Mouse (Mus musculus): ENCODE measurements at regions not wholly inside any gene's neighbourhood (a gene's known extent, or its start where the extent isn't known, plus 50 kb on each side); places are given as distances from the start of the nearest gene placed in this dataset.

DNA sequence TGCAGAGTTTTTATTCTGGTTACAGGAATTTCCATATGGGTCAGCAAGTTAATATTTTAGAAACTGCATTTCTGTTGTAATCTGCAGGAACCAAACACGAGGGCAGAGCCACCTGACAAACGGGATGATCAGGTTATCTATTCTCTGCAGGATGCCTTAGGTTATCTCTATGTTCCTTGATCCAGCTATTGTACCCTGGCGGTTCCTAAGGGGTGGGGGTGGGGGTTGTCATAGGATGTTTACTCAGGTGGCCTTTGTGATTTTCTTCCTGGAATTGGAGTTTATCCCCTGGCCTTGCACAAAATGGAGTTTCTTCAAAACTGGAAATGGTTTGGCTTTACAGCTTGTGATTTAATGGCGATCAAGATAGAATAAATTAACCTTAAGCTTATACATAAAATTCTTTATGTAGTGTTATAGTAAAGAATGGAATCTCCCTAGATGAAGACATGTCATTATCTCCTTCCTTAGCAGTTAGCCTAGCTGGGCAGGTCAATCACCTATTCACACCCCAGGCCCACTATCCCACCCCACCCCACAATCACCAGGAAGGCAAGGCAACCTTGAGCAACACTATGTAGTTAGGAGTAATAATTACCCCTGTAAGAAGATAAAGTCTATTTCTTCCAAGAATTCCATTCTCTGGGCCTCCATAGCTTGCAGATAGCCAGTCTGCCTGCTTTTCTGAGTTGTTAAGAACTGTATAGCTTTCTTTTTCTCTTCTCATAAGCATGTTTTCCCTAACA, 192.3 kb upstream of the B430218F22Rik start:
- no peaks in the 10 kb centered on the region for H3K27me3 ChIP-seq (ENCODE audit: control insufficient read depth, insufficient read depth, low read length)
- no peak for ATAC-seq (ENCODE audit: low FRiP score, low TSS enrichment)
- H3K9me3 ChIP-seq (ENCODE audit: control insufficient read depth, low read length): no peaks in the 10 kb centered on the region
- no peaks in the 10 kb centered on the region for H3K4me1 ChIP-seq (ENCODE audit: control insufficient read depth, insufficient read depth, low read length)
- 70% methylated on average over 4 of the region's 4 CpGs for WGBS
- no peaks in the 10 kb centered on the region for H3K36me3 ChIP-seq (ENCODE audit: control insufficient read depth, insufficient read depth, low read length)
- H3K4me3 ChIP-seq (replicated peaks; ENCODE audit: low read depth, low read length): no peak overlapping the region
- H3K27ac ChIP-seq (replicated peaks; ENCODE audit: low read depth, low read length): no peak overlapping the region
- no peak overlapping the region for H3K9ac ChIP-seq (replicated peaks; ENCODE audit: low read length)
- H3K4me2 ChIP-seq (ENCODE audit: low read length): no peak overlapping the region
- no peak for DNase-seq

- no peak for DNase-seq
- no peaks in the 10 kb centered on the region for H3K9me3 ChIP-seq (ENCODE audit: control insufficient read depth, low read length)
Measured at GRCm38 (mm10) chr13:118208146-118208545, 178.3 kb upstream of the B430218F22Rik start.

DNA sequence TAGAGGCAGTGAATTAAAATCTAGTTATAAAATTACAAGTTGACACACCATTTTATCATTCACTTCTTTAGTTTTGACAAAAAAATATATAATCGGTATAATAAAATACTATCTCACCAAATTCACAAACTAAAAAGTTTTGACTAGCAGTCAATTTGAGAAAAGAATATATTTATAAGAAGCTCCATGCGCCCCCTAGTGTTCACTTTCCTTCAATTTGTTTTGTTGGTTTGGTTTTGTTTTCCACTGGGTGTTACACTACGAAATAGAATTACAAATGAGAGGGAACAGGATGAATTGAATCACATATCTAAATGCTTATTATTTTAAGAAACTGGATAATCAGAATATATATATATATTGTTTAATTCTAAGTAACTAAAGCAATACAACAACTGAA, 159.1 kb upstream of the B430218F22Rik start:
- DNase-seq (peak; percentile 87), ATAC-seq (ENCODE audit: low FRiP score, low TSS enrichment) (no peak)
- H3K27me3 ChIP-seq (ENCODE audit: control insufficient read depth, insufficient read depth, low read length): no peaks in the 10 kb centered on the region
- H3K4me3 ChIP-seq (replicated peaks; ENCODE audit: low read depth, low read length): no peak overlapping the region
- H3K27ac ChIP-seq (replicated peaks; ENCODE audit: low read depth, low read length): no peak overlapping the region
- H3K9me3 ChIP-seq (ENCODE audit: control insufficient read depth, low read length): no peaks in the 10 kb centered on the region
- no peak overlapping the region for H3K4me2 ChIP-seq (ENCODE audit: low read length)
- no peaks in the 10 kb centered on the region for H3K36me3 ChIP-seq (ENCODE audit: control insufficient read depth, insufficient read depth, low read length)
- no peak overlapping the region for H3K9ac ChIP-seq (replicated peaks; ENCODE audit: low read length)
- WGBS: 27% methylated on average over 3 of the region's 3 CpGs
- no peaks in the 10 kb centered on the region for H3K4me1 ChIP-seq (ENCODE audit: control insufficient read depth, insufficient read depth, low read length)

More at GRCm38 (mm10) chr13:118208146-118208545, 178.3 kb upstream of the B430218F22Rik start:
- no peak overlapping the region for H3K4me2 ChIP-seq (ENCODE audit: low read length)
- H3K36me3 ChIP-seq (ENCODE audit: control insufficient read depth, insufficient read depth, low read length): no peaks in the 10 kb centered on the region
- H3K9ac ChIP-seq (replicated peaks; ENCODE audit: low read length): no peak overlapping the region
- H3K4me3 ChIP-seq (replicated peaks; ENCODE audit: low read depth, low read length): no peak overlapping the region
- H3K4me1 ChIP-seq (ENCODE audit: control insufficient read depth, insufficient read depth, low read length): no peaks in the 10 kb centered on the region
- no peaks in the 10 kb centered on the region for H3K27me3 ChIP-seq (ENCODE audit: control insufficient read depth, insufficient read depth, low read length)
- ATAC-seq (ENCODE audit: low FRiP score, low TSS enrichment): no peak
- H3K27ac ChIP-seq (replicated peaks; ENCODE audit: low read depth, low read length): no peak overlapping the region

- no peak overlapping the region for H3K9ac ChIP-seq (replicated peaks; ENCODE audit: low read length)
- WGBS: 77% methylated on average over 1 of the region's 1 CpGs
- peak; percentile 35 for DNase-seq
Measured at GRCm38 (mm10) chr13:118237968-118238367, 148.5 kb upstream of the B430218F22Rik start.

DNA sequence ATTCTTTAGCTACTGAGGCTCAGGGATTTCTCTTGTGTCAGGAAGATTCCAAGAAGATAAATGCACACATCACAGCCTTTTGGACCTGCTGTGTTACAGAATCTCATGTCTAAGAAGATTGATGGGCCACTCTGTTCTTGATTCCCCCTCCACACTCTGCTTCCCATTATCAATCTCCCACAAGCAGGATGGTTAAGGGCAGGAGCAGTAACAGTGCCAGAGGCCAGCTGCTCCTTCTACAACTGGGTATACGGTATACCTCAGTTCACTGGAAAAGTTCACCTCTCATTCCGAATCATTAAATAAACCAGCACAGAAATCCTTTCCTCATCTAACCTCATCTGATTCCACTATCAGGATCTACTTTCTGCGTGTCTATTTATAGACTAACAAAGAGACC, 141.8 kb upstream of the B430218F22Rik start:
- Histone ChIP-seq H3K27ac (replicated peaks; ENCODE audit: low read depth, low read length) (no peak overlapping the region), H3K36me3 (ENCODE audit: control insufficient read depth, insufficient read depth, low read length) (no peaks in the 10 kb centered on the region), H3K27me3 (ENCODE audit: control insufficient read depth, insufficient read depth, low read length) (no peaks in the 10 kb centered on the region), H3K4me1 (ENCODE audit: control insufficient read depth, insufficient read depth, low read length) (no peaks in the 10 kb centered on the region), H3K9ac (replicated peaks; ENCODE audit: low read length) (no peak overlapping the region), H3K9me3 (ENCODE audit: control insufficient read depth, low read length) (no peaks in the 10 kb centered on the region), H3K4me3 (replicated peaks; ENCODE audit: low read depth, low read length) (no peak overlapping the region), H3K4me2 (ENCODE audit: low read length) (no peak overlapping the region)
- DNase-seq (no peak), ATAC-seq (ENCODE audit: low FRiP score, low TSS enrichment) (no peak)
- WGBS: 89% methylated on average over 3 of the region's 3 CpGs

More at GRCm38 (mm10) chr13:118237968-118238367, 148.5 kb upstream of the B430218F22Rik start:
- H3K4me1 ChIP-seq (ENCODE audit: control insufficient read depth, insufficient read depth, low read length): no peaks in the 10 kb centered on the region
- H3K4me3 ChIP-seq (replicated peaks; ENCODE audit: low read depth, low read length): no peak overlapping the region
- no peak for ATAC-seq (ENCODE audit: low FRiP score, low TSS enrichment)
- H3K4me2 ChIP-seq (ENCODE audit: low read length): no peak overlapping the region
- no peaks in the 10 kb centered on the region for H3K27me3 ChIP-seq (ENCODE audit: control insufficient read depth, insufficient read depth, low read length)
- no peaks in the 10 kb centered on the region for H3K36me3 ChIP-seq (ENCODE audit: control insufficient read depth, insufficient read depth, low read length)
- H3K27ac ChIP-seq (replicated peaks; ENCODE audit: low read depth, low read length): no peak overlapping the region
- H3K9me3 ChIP-seq (ENCODE audit: control insufficient read depth, low read length): no peaks in the 10 kb centered on the region

DNA sequence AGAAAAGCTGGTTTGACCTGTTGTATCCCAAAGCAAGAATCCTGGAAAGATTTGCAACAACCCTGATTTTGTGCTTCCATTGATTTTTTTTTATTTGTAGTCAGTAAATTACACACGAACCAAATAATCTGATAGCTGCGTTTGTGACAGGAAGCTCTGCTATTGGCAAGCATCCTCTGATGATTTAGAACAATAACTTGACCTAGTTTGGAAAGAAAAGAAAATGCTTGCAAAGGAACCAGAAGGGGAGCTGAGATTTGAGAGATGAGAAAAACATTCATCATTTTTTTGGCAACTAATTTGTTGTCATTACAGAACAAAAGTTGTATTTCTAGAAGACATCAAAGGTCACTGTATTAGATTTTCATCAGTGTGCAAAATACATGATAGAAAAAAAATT, 140.9 kb upstream of the B430218F22Rik start:
- no peak overlapping the region for H3K9ac ChIP-seq (replicated peaks; ENCODE audit: low read length)
- H3K27ac ChIP-seq (replicated peaks; ENCODE audit: low read depth, low read length): no peak overlapping the region
- ATAC-seq (ENCODE audit: low FRiP score, low TSS enrichment) (no peak), DNase-seq (no peak)
- no peak overlapping the region for H3K4me2 ChIP-seq (ENCODE audit: low read length)
- no peaks in the 10 kb centered on the region for H3K36me3 ChIP-seq (ENCODE audit: control insufficient read depth, insufficient read depth, low read length)
- no peaks in the 10 kb centered on the region for H3K4me1 ChIP-seq (ENCODE audit: control insufficient read depth, insufficient read depth, low read length)
- WGBS: 84% methylated on average over 2 of the region's 2 CpGs
- no peaks in the 10 kb centered on the region for H3K9me3 ChIP-seq (ENCODE audit: control insufficient read depth, low read length)
- no peaks in the 10 kb centered on the region for H3K27me3 ChIP-seq (ENCODE audit: control insufficient read depth, insufficient read depth, low read length)
- H3K4me3 ChIP-seq (replicated peaks; ENCODE audit: low read depth, low read length): no peak overlapping the region

- no peaks in the 10 kb centered on the region for H3K9me3 ChIP-seq (ENCODE audit: control insufficient read depth, low read length)
- H3K36me3 ChIP-seq (ENCODE audit: control insufficient read depth, insufficient read depth, low read length): no peaks in the 10 kb centered on the region
- H3K9ac ChIP-seq (replicated peaks; ENCODE audit: low read length): no peak overlapping the region
- 44% methylated on average over 4 of the region's 4 CpGs for WGBS
- no peaks in the 10 kb centered on the region for H3K27me3 ChIP-seq (ENCODE audit: control insufficient read depth, insufficient read depth, low read length)
- H3K4me1 ChIP-seq (ENCODE audit: control insufficient read depth, insufficient read depth, low read length): no peaks in the 10 kb centered on the region
- no peak for ATAC-seq (ENCODE audit: low FRiP score, low TSS enrichment)
- no peak overlapping the region for H3K4me2 ChIP-seq (ENCODE audit: low read length)
- no peak overlapping the region for H3K4me3 ChIP-seq (replicated peaks; ENCODE audit: low read depth, low read length)
- no peak overlapping the region for H3K27ac ChIP-seq (replicated peaks; ENCODE audit: low read depth, low read length)
- no peak for DNase-seq
Measured at GRCm38 (mm10) chr13:118259606-118260005, 126.8 kb upstream of the B430218F22Rik start.

DNA sequence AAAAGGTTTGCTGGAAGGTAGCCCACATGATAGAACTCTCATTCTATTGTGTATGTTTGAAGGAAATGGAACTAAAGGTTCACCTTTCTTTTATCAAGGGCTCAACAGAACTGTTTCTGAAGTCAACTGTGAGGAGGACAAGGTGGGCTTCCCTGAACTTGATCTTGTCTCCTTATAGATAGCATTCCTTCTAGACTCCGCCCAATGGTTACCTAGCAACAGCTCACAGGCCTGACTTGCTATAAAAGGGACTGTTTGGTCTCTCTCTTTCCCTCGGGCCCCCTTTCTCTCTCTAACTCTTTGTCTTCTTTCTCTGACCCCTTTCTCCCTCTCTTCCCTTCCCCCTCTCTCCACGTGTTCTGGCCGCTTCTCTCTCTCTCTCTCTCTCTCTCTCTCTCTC, 123.5 kb upstream of the B430218F22Rik start:
- Histone ChIP-seq H3K4me2 (ENCODE audit: low read length) (no peak overlapping the region), H3K9ac (replicated peaks; ENCODE audit: low read length) (no peak overlapping the region), H3K27me3 (ENCODE audit: control insufficient read depth, insufficient read depth, low read length) (no peaks in the 10 kb centered on the region), H3K36me3 (ENCODE audit: control insufficient read depth, insufficient read depth, low read length) (no peaks in the 10 kb centered on the region), H3K27ac (replicated peaks; ENCODE audit: low read depth, low read length) (no peak overlapping the region), H3K4me1 (ENCODE audit: control insufficient read depth, insufficient read depth, low read length) (no peaks in the 10 kb centered on the region), H3K4me3 (replicated peaks; ENCODE audit: low read depth, low read length) (no peak overlapping the region), H3K9me3 (ENCODE audit: control insufficient read depth, low read length) (no peaks in the 10 kb centered on the region)
- DNase-seq (no peak), ATAC-seq (ENCODE audit: low FRiP score, low TSS enrichment) (no peak)
- 44% methylated on average over 4 of the region's 4 CpGs for WGBS

DNA sequence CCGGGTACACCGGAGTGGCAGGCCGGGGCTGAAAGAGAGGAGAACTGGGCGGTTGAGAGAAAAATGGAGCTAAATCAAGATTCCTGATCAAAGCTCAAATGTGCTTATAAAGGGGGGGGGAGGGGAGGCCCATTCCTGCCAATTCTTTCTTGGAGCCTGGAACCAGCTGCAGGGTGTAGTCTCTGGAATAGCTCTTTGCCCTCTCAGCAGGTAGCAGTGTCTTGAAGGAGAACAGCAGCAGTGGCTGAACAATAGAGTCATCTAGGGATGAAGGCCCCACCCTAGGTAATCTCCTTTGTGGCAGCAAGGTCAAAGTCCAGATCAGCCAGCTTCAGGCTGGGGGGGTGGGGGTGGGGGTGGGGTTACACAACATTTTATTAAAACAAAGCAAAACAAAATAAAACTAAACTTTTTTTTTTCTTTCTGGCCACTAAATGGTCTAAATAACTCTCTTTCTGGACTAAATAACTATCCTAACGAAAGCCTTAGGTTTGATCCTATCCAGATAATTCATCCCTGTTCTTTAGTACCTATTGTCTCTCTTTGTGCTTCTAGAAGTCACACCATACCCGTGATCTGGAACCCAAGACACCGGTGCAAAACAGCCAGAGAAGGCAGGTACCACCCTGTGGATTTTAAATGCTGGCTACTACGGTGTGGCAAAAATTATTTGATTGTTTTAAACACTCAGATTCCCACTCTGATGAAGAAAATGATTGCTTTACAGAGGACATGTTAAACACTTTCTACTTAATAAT, 120.5 kb upstream of the B430218F22Rik start:
- WGBS: 74% methylated on average over 8 of the region's 8 CpGs
- H3K9ac ChIP-seq (replicated peaks; ENCODE audit: low read length): no peak overlapping the region
- H3K27ac ChIP-seq (replicated peaks; ENCODE audit: low read depth, low read length): no peak overlapping the region
- H3K4me3 ChIP-seq (replicated peaks; ENCODE audit: low read depth, low read length): no peak overlapping the region
- no peak for DNase-seq
- H3K9me3 ChIP-seq (ENCODE audit: control insufficient read depth, low read length): no peaks in the 10 kb centered on the region
- H3K4me1 ChIP-seq (ENCODE audit: control insufficient read depth, insufficient read depth, low read length): no peaks in the 10 kb centered on the region
- ATAC-seq (ENCODE audit: low FRiP score, low TSS enrichment): no peak
- H3K4me2 ChIP-seq (ENCODE audit: low read length): no peak overlapping the region
- H3K27me3 ChIP-seq (ENCODE audit: control insufficient read depth, insufficient read depth, low read length): no peaks in the 10 kb centered on the region
- H3K36me3 ChIP-seq (ENCODE audit: control insufficient read depth, insufficient read depth, low read length): no peaks in the 10 kb centered on the region
